Mouse (Mus musculus) gastrocnemius, postnatal 10 days (tissue): ENCODE measurements around the gene Ubl5. TPM values are rescaled to one million over a fixed set of nuclear protein-coding genes. Genes with fewer than 3 reads are reported as not detected.
"Not testable (repeated sequence)": the region's sequence is repeated elsewhere in the genome, so short reads cannot be mapped to it uniquely, and the experiment has no call there.

Source experiments
- DNase-seq: peaks from one replicate; pipeline ENCODE4 v3.0.0; 2021; ENCODE audit warnings: mixed read lengths
- total RNA-seq, 2 experiments: library from RNA; stranded (reverse); gene quantifications; 2 replicates each; pipeline ENCODE4 v1.2.3; 2021

Ubl5 gene
- total RNA-seq, 2 experiments from 2014 or later: 197 to 204 TPM

GRCm38 (mm10) chr9:20657546-20657945 is 14.9 kb downstream of the Ubl5 start:
- peak; percentile 50 for DNase-seq

GRCm38 (mm10) chr9:20662325-20662724 is 19.6 kb downstream of the Ubl5 start:
- peak; percentile 80 for DNase-seq

GRCm38 (mm10) chr9:20662874-20663273 is 20.2 kb downstream of the Ubl5 start:
- DNase-seq: no peak

- DNase-seq: no peak
Measured at GRCm38 (mm10) chr9:20663956-20664355, 21.3 kb downstream of the Ubl5 start.

GRCm38 (mm10) chr9:20664366-20664765 is 21.7 kb downstream of the Ubl5 start:
- no peak for DNase-seq

GRCm38 (mm10) chr9:20664982-20665637 is 22.4 kb downstream of the Ubl5 start:
- no peak for DNase-seq

GRCm38 (mm10) chr9:20665925-20666324 is 23.2 kb downstream of the Ubl5 start:
- DNase-seq: no peak

- DNase-seq: no peak
Measured at GRCm38 (mm10) chr9:20666510-20667034, 23.9 kb downstream of the Ubl5 start.

GRCm38 (mm10) chr9:20668065-20668464 is 25.4 kb downstream of the Ubl5 start:
- DNase-seq: no peak

- DNase-seq: no peak
Measured at GRCm38 (mm10) chr9:20672047-20672446, 29.4 kb downstream of the Ubl5 start.

- DNase-seq: no peak
Measured at GRCm38 (mm10) chr9:20677892-20678291, 35.2 kb downstream of the Ubl5 start.

- no peak for DNase-seq
Measured at GRCm38 (mm10) chr9:20680378-20680958, 37.8 kb downstream of the Ubl5 start.

- DNase-seq: no peak
Measured at GRCm38 (mm10) chr9:20681546-20682388, 39.1 kb downstream of the Ubl5 start.

- no peak for DNase-seq
Measured at GRCm38 (mm10) chr9:20682389-20682722, 39.7 kb downstream of the Ubl5 start.

GRCm38 (mm10) chr9:20685081-20685861 is 42.6 kb downstream of the Ubl5 start:
- no peak for DNase-seq

- no peak for DNase-seq
Measured at GRCm38 (mm10) chr9:20689403-20689802, 46.7 kb downstream of the Ubl5 start.

- no peak for DNase-seq
Measured at GRCm38 (mm10) chr9:20689913-20690312, 47.2 kb downstream of the Ubl5 start.

- not testable (repeated sequence) for DNase-seq
Measured at GRCm38 (mm10) chr9:20690449-20690848, 47.8 kb downstream of the Ubl5 start.

GRCm38 (mm10) chr9:20692863-20693262 is 50.2 kb downstream of the Ubl5 start:
- DNase-seq: no peak

GRCm38 (mm10) chr9:20694721-20695235 is 52.1 kb downstream of the Ubl5 start:
- DNase-seq: peak; percentile 14

- no peak for DNase-seq
Measured at GRCm38 (mm10) chr9:20696107-20696712, 53.5 kb downstream of the Ubl5 start.
